8 mouse cellular contexts compared by ENCODE assay signal in genomic region chr9:37054703-37055102, GRCm38 (mm10).
DNase-seq lines count a peak whose midpoint lies in the region; ATAC-seq and TF ChIP-seq lines count a peak whose summit lies in the region.

No protein-coding gene starts in this region.

- 27% methylated on average over 5 of the region's 5 CpGs for WGBS in kidney, embryonic 16.5 days
- 23% methylated on average over 5 of the region's 5 CpGs for WGBS in embryonic facial prominence, embryonic 14.5 days
- 33% methylated on average over 5 of the region's 5 CpGs for WGBS in heart, embryonic 16.5 days
- 22% methylated on average over 5 of the region's 5 CpGs for WGBS in limb, embryonic 11.5 days
- 47% methylated on average over 5 of the region's 5 CpGs for WGBS in olfactory bulb, adult 2 months

- H3K27me3 ChIP-seq in kidney, embryonic 16.5 days (ENCODE audit: insufficient read depth, low read length): no peaks in the 10 kb centered on the region
- H3K27me3 ChIP-seq in embryonic facial prominence, embryonic 14.5 days (replicated peaks; ENCODE audit: control insufficient read depth, insufficient read depth, low read length): no peaks in the 10 kb centered on the region
- no peaks in the 10 kb centered on the region for H3K27me3 ChIP-seq in heart, embryonic 16.5 days (ENCODE audit: control insufficient read depth, insufficient read depth, low read length)
- peaks cover 3% of the 10 kb centered on the region; the same call in 1 of the 2 replicates for H3K27me3 ChIP-seq in limb, embryonic 11.5 days (ENCODE audit: control insufficient read depth, insufficient read depth, low read length)

- H3K4me2 ChIP-seq in kidney, embryonic 16.5 days (replicated peaks; ENCODE audit: low read depth, low read length): peak overlapping the region; percentile 37; the same call in 1 of the 2 replicates
- peak overlapping the region; percentile 49 for H3K4me2 ChIP-seq in embryonic facial prominence, embryonic 14.5 days (ENCODE audit: low read depth, low read length)
- no peak overlapping the region for H3K4me2 ChIP-seq in heart, embryonic 16.5 days (ENCODE audit: low read depth, low read length)
- H3K4me2 ChIP-seq in limb, embryonic 11.5 days (ENCODE audit: low read depth, severe bottlenecking): peak overlapping the region; percentile 42

- no peaks in the 10 kb centered on the region for H3K9me3 ChIP-seq in kidney, embryonic 16.5 days (ENCODE audit: low read length)
- H3K9me3 ChIP-seq in embryonic facial prominence, embryonic 14.5 days (ENCODE audit: control insufficient read depth, low read length): no peaks in the 10 kb centered on the region
- no peaks in the 10 kb centered on the region for H3K9me3 ChIP-seq in heart, embryonic 16.5 days (replicated peaks; ENCODE audit: control insufficient read depth, low read length)
- no peaks in the 10 kb centered on the region for H3K9me3 ChIP-seq in limb, embryonic 11.5 days (ENCODE audit: control insufficient read depth, low read length)

- peaks cover 47% of the 10 kb centered on the region for H3K4me1 ChIP-seq in kidney, embryonic 16.5 days (ENCODE audit: insufficient read depth, low read length)
- H3K4me1 ChIP-seq in embryonic facial prominence, embryonic 14.5 days (ENCODE audit: control insufficient read depth, insufficient read depth, low read length): peaks cover 28% of the 10 kb centered on the region
- H3K4me1 ChIP-seq in heart, embryonic 16.5 days (ENCODE audit: control insufficient read depth, insufficient read depth, low read length): peaks cover 13% of the 10 kb centered on the region
- H3K4me1 ChIP-seq in limb, embryonic 11.5 days (ENCODE audit: control insufficient read depth, insufficient read depth, low read length): peaks cover 35% of the 10 kb centered on the region
- H3K4me1 ChIP-seq in olfactory bulb, adult 2 months (ENCODE audit: control insufficient read depth, insufficient read depth, low read length): peaks cover 18% of the 10 kb centered on the region

- H3K36me3 ChIP-seq in kidney, embryonic 16.5 days (ENCODE audit: insufficient read depth, low read length): no peaks in the 10 kb centered on the region
- H3K36me3 ChIP-seq in embryonic facial prominence, embryonic 14.5 days (ENCODE audit: control insufficient read depth, insufficient read depth, low read length): no peaks in the 10 kb centered on the region
- no peaks in the 10 kb centered on the region for H3K36me3 ChIP-seq in heart, embryonic 16.5 days (ENCODE audit: control insufficient read depth, insufficient read depth)
- H3K36me3 ChIP-seq in limb, embryonic 11.5 days (ENCODE audit: control insufficient read depth, insufficient read depth, low read length): no peaks in the 10 kb centered on the region

- no peak for TF ChIP-seq POLR2A in olfactory bulb, adult 2 months (IDR thresholded peaks at IDR 0.05; ENCODE audit: insufficient read depth, low read depth, low read length)

- H3K4me3 ChIP-seq in kidney, embryonic 16.5 days (ENCODE audit: low read length): no peak overlapping the region
- H3K4me3 ChIP-seq in embryonic facial prominence, embryonic 14.5 days (ENCODE audit: low read depth, low read length): no peak overlapping the region; the same call in 1 of the 2 replicates
- H3K4me3 ChIP-seq in heart, embryonic 16.5 days (ENCODE audit: low read length): no peak overlapping the region
- H3K4me3 ChIP-seq in limb, embryonic 11.5 days (ENCODE audit: low read depth, low read length): no peak overlapping the region
- no peak overlapping the region for H3K4me3 ChIP-seq in olfactory bulb, adult 2 months (ENCODE audit: insufficient read depth, low read depth, low read length)

- peak; percentile 57 for ATAC-seq in kidney, embryonic 16.5 days (ENCODE audit: low FRiP score, low TSS enrichment)
- no peak for ATAC-seq in embryonic facial prominence, embryonic 14.5 days (ENCODE audit: low read depth)
- no peak for ATAC-seq in heart, embryonic 16.5 days (replicated peaks; ENCODE audit: extremely low read depth, insufficient read depth, low FRiP score)
- no peak for ATAC-seq in limb, embryonic 11.5 days (ENCODE audit: insufficient number of reproducible peaks, low FRiP score, low TSS enrichment, low read depth)

- TF ChIP-seq CTCF in olfactory bulb, adult 2 months (IDR thresholded peaks at IDR 0.05; ENCODE audit: insufficient read depth, low read depth, low read length): no peak

- H3K27ac ChIP-seq in kidney, embryonic 16.5 days (ENCODE audit: low read length): peak overlapping the region; percentile 90
- H3K27ac ChIP-seq in embryonic facial prominence, embryonic 14.5 days (replicated peaks; ENCODE audit: low read depth, low read length): peak overlapping the region; percentile 82
- peak overlapping the region; percentile 20; the same call in 1 of the 2 replicates for H3K27ac ChIP-seq in heart, embryonic 16.5 days (ENCODE audit: low read length)
- H3K27ac ChIP-seq in limb, embryonic 11.5 days (replicated peaks; ENCODE audit: low read depth, low read length): peak overlapping the region; percentile 92
- 0 out of 2 replicates have a peak overlapping the region, but pooled peaks have one; percentile 11 for H3K27ac ChIP-seq in olfactory bulb, adult 2 months (ENCODE audit: insufficient read depth, low read depth, low read length)

- DNase-seq in kidney, adult 18-20 months: no peak
- peak; percentile 65 for DNase-seq in embryonic facial prominence, embryonic 14.5 days (ENCODE audit: low spot score)
- peak; percentile 35 for DNase-seq in limb, embryonic 11.5 days (ENCODE audit: low spot score)
- no peak for DNase-seq in Muller cell, postnatal 12 days (ENCODE audit: inconsistent ontology term)
- no peak for DNase-seq in thymus, postnatal 0 days (ENCODE audit: low spot score)

- H3K9ac ChIP-seq in kidney, embryonic 16.5 days (replicated peaks; ENCODE audit: low read length): peak overlapping the region; percentile 5; the same call in 1 of the 2 replicates
- H3K9ac ChIP-seq in embryonic facial prominence, embryonic 14.5 days (ENCODE audit: low read depth, low read length): no peak overlapping the region
- H3K9ac ChIP-seq in heart, embryonic 16.5 days (ENCODE audit: low read length): no peak overlapping the region
- peak overlapping the region; percentile 14; the same call in 1 of the 2 replicates for H3K9ac ChIP-seq in limb, embryonic 11.5 days (ENCODE audit: low read length)

Comparison
In these comparisons a context has a peak if more than half of its experiments do, and no peak if none do; other contexts are left out.
1. H3K27ac ChIP-seq: peak in every context shown above with its lines; median percentile 92 in limb, embryonic 11.5 days; 90 in kidney, embryonic 16.5 days; 82 in embryonic facial prominence, embryonic 14.5 days; 20 in heart, embryonic 16.5 days; 11 in olfactory bulb, adult 2 months.
2. H3K9ac ChIP-seq: peak in kidney, embryonic 16.5 days (single experiment) and limb, embryonic 11.5 days (single experiment); none in embryonic facial prominence, embryonic 14.5 days (single experiment) and heart, embryonic 16.5 days (single experiment).
3. DNase-seq: peak in embryonic facial prominence, embryonic 14.5 days (single experiment) and limb, embryonic 11.5 days (single experiment); none in kidney, adult 18-20 months (single experiment), Muller cell, postnatal 12 days (single experiment) and thymus, postnatal 0 days (single experiment).